Mouse (Mus musculus): ENCODE results near the gene Gbp5. TPM values are rescaled to one million over a fixed set of nuclear protein-coding genes. Genes with fewer than 3 reads are reported as not detected.
"Not testable (repeated sequence)": the region's sequence is repeated elsewhere in the genome, so short reads cannot be mapped to it uniquely, and the experiment has no call there.

Gene Gbp5
- total RNA-seq, 2 experiments from 2014 or later: 0.85 TPM; not detected in 1

DNA sequence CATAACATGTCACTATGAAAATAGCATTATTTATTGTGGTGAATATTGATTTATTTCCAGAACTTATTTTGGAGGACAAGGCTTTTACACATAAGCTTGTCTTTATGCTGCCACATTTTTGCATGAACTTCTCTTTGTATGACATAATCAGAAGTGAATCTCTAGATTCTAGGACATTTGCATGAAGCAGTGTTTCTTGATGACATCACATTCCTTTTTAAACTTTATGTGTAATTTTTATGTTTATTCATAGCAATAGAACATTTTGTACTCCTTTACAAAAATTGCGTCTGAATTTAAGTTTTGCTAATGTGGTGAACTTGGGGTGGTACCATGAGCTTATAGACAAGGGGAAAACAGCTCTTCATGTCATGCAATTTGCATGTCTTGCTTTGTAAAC, 41.9 kb downstream of the Gbp5 start:
- no peak for ATAC-seq (replicated peaks; ENCODE audit: low FRiP score, poor library complexity, severe bottlenecking)

DNA sequence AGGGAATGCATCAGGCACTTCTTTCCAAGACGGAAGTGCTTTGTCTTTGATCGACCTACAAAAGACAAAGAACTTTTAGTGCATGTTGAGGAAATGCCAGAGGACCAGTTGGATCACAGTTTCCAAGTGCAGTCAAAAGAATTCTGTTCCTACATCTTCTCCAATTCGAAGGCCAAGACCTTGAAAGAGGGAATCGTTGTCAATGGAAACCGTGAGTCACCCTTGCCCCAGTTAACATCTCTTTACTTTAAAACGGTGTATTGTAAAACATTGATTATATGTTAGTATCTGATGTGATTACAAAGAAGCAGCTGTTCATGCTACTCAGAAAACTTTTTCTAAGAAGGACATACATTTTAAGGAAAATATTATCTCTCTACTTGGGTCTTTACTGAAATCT, 47.6 kb downstream of the Gbp5 start:
- ATAC-seq (replicated peaks; ENCODE audit: low FRiP score, poor library complexity, severe bottlenecking): no peak

DNA sequence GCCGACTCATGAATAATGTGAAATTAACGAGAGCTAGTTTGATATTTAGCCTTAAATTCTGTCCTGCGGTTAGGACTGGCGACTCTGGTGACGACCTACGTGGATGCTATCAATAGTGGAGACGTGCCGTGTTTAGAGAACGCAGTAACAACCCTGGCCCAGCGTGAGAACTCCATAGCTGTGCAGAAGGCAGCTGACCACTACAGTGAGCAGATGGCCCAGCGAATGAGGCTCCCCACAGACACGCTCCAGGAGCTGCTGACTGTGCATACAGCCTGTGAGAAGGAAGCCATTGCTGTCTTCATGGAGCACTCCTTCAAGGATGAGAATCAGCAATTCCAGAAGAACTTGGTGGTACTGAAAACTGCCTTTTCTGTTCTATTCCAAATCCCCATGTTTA, 49.0 kb downstream of the Gbp5 start:
- not testable (repeated sequence) for ATAC-seq (replicated peaks; ENCODE audit: low FRiP score, poor library complexity, severe bottlenecking)

DNA sequence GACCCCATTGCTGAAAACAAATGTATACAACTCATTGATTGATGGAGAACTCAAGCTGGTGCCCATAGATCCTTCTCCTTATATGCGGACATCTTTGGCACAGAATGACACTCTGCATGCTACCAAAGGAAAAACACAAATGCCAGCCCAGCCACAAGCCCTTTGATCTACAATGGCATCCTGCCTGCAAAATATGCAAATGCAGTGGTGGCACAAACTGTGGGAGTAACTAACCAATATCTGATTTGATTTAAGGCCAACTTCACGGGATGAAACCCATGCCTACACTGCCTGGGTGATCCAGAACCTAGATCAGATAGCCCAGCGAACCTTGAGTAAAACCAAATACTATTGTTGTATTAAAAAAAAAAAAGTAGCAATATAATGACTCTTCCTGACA, 52.9 kb downstream of the Gbp5 start:
- no peak for ATAC-seq (replicated peaks; ENCODE audit: low FRiP score, poor library complexity, severe bottlenecking)

DNA sequence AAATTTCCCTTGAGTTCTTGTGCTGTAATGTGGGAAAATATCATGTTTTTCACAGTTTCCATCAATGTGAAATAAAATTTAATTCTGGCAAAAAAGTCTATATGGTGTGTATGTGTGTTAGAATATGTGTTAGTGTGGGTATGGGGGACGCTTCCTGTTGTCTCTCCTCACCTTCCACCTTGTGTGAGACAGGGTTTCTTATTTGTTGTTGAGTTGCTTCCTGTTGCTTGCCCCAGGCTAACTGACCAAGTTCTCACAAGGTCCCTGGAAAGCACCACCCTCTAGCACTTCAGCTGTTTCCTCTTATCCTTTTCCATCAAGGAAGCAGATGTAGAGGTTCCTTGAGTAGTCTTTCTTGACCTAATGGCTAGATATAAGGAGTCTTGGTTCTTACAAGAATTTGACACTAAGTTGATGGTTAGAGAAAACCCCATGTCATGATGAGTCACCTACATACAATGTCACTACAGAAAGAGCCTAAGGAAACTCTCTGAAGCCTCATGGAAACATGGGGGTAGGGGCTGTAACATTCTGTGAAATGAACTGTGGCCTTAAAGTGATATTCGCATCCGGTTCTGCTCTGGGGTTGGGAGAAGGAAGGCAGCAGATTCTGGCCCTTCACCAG, 56.4 kb downstream of the Gbp5 start:
- ATAC-seq (replicated peaks; ENCODE audit: low FRiP score, poor library complexity, severe bottlenecking): no peak

DNA sequence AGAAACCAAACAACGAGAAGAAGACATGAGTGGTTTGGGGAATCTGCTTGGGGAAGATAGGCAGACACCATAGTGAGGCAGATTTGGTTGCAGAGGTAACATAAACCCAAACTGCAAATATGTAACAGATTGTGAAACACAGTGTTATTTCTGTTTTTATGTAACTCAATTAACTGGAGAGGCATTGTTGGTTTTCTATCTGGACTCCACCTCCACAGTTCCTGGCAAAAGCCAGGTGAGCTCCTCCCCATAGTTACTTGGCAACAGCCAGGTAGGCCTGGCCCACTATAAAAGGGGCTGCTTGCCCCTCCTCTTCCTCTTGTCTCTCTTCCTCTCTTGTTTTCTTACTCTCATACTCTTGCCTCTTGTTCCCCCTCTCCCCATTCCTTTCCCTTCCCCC, 60.8 kb downstream of the Gbp5 start:
- ATAC-seq (replicated peaks; ENCODE audit: low FRiP score, poor library complexity, severe bottlenecking): no peak

DNA sequence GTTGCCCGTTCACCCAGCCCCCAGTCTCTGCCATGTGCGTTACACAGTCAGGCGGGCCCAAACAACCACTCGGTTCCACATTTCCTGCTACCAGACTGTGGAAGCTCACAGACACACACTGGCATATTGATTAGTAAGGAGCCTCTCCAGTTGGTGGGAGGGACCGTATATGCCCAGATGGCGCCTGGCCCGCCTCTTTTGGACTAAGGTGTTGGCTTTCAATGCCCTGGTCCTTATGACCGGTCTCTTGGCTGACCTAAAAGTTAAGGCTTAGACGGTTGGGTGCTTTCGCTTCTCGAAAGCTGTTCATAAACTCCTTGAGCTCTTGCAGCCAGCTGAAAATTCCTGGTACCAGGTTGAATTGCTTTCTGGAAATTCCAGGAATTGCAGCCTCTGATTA, 61.8 kb downstream of the Gbp5 start:
- ATAC-seq (replicated peaks; ENCODE audit: low FRiP score, poor library complexity, severe bottlenecking): no peak

DNA sequence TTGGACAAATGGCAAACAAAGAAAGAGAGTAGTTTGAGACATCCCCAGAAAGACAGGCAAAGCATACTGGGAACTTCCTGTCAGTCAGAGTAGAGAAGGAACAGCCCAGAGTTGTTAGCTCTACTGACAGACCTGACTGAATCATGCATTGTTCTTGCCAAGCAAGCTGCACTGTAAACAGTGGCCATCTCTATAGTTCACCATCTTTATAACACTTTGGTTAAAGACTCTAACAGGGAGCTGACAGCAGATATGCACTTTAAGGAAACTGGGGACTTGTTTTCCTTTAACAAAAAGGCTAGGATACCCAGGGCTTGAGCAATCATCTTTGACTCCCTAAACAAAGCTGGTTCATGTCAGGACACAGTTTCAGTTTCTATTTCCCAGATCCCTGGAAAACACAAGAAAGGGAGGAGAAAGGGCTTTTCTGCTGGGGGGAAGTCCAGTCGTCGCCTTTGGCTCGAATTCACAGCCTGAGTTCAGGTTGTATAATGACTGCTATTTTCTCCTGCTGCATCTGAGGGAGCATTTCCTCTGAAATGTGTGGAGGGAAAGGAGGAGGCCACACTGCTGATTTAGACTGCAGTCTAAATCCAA, 66.0 kb downstream of the Gbp5 start, which contains the start of gene Gbp3:
Gene Gbp3, plus strand, starts transcription at position 395 of the 597 bp plus-strand sequence.
- no peak for ATAC-seq (replicated peaks; ENCODE audit: low FRiP score, poor library complexity, severe bottlenecking)

DNA sequence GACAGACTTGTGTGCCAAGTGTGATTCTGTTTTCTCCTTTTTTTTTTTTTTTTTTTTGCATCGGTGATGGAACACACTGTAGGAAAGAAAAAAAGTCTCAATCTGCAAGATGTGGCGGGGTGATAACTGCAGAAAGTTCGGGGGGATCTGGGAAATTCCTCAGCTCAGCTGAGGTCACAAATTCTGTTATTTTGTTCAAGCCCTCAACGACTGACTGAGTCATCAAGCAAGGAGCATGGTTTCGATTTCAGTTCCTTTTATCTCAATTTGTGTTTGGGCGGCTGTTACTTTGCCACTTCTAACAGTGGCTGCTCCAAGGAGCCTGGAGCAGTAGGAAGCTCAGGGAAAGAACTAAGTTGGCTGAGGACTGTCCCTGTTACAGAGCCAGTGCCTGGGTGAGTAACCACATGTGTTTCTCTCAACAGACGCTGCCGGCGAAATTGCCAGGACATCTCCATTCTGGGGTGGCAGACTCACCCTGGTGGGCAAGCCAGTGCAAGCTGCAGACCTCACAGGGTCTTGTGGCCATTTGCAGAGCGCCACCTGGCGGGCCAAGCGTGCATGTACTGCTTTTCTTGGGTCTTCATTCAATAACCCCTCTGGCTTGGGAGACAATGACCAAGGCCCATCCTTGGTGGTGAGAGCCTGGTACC, 66.6 kb downstream of the Gbp5 start:
- peak; percentile 92 for ATAC-seq (replicated peaks; ENCODE audit: low FRiP score, poor library complexity, severe bottlenecking)

DNA sequence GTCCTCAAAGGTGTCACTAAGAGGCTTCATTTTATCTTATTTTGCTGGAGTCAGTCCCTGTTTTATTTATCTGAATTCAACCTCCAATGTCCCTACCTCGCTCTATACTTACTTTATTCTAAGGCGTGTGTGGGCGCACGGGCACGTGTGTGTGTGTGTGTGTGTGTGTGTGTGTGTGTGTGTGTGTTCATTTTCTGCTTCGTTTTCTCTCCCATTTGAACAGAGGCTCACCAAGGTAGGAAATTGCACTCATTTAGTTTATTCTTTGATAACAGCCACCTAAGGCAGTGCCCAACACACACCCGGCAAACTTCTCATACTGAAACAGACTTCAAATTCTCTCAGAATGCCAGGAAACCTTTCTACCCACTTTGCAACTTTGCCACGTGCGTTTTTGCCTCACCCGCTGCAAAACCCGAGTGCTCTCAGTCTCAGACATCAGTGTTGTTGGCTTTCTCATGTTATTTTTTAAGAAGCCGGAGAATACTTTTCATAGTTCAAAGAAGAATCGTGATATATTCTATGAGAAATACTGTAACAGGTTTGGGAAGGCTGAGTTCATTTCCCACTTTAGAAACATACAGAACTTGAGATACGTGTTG, 67.4 kb downstream of the Gbp5 start:
- 0 out of 2 replicates have a peak, but pooled peaks have one; percentile 25 for ATAC-seq (replicated peaks; ENCODE audit: low FRiP score, poor library complexity, severe bottlenecking)

DNA sequence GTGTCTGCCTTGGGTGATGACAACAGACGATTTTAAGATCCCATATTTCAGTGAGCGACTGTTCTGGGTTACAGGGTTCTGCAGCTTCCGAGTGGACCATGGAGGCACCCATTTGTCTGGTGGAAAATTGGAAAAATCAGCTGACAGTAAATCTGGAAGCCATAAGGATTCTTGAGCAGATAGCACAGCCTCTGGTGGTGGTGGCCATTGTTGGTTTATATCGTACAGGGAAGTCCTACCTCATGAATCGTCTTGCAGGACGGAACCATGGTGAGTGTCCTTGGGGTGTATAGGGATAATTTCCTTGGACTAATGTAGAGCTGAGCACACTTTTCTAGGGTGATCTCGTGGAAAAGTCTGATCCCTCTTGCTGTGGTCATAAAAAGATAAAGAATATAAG, 67.9 kb downstream of the Gbp5 start:
- ATAC-seq (replicated peaks; ENCODE audit: low FRiP score, poor library complexity, severe bottlenecking): no peak

DNA sequence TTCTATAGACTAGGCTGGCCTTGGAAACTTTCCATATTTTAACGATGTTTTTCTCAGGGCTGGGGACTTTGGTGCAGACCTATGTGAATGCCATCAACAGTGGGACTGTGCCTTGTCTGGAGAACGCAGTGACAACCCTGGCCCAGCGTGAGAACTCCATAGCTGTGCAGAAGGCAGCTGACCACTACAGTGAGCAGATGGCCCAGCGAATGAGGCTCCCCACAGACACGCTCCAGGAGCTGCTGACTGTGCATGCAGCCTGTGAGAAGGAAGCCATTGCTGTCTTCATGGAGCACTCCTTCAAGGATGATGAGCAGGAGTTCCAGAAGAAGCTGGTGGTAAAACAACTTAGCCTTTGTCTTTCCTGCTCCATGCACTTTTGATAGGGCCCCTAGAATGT, 73.7 kb downstream of the Gbp5 start:
- ATAC-seq (replicated peaks; ENCODE audit: low FRiP score, poor library complexity, severe bottlenecking): not testable (repeated sequence)

DNA sequence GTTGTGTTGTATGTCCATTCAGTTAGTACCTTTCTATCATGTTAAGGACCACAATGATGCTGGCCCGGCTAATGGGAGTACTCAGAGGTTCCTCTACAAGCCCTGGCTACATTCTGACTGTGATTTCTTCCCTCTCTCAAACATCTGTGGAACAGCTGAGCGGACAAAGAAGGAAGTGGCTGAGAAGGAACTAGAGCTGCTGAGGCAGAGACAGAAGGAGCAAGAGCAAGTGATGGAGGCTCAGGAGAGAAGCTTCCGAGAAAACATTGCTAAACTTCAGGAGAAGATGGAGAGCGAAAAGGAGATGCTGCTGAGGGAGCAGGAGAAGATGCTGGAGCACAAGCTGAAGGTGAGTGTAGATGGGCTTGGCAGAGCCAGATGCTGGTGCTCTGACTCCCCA, 77.0 kb downstream of the Gbp5 start:
- no peak for ATAC-seq (replicated peaks; ENCODE audit: low FRiP score, poor library complexity, severe bottlenecking)

Other genes with a start within 250 kb of the Gbp5 start
- gene Pdlim5, start 98.3 kb upstream of the Gbp5 start, total RNA-seq (2015; ENCODE audit: low replicate concordance): 6.5 and 14.2 TPM in 2 replicates
- 4.4 and 5.7 TPM in 2 replicates for gene Pdlim5, start 98.3 kb upstream of the Gbp5 start, total RNA-seq (2017; ENCODE audit: low replicate concordance)
- 12.1 and 18.2 TPM in 2 replicates for gene Gbp7, start 36.4 kb downstream of the Gbp5 start, total RNA-seq (2015; ENCODE audit: low replicate concordance)
- gene Gbp7, start 36.4 kb downstream of the Gbp5 start, total RNA-seq (2017; ENCODE audit: low replicate concordance): 10.6 and 13.0 TPM in 2 replicates
- gene Gbp3, start 66.0 kb downstream of the Gbp5 start, total RNA-seq (2015; ENCODE audit: low replicate concordance): 0.42 and 6.0 TPM in 2 replicates
- gene Gbp3, start 66.0 kb downstream of the Gbp5 start, total RNA-seq (2017; ENCODE audit: low replicate concordance): 2.2 and 10.2 TPM in 2 replicates
- not detected in 2 replicates for gene Gbp2b, start 100.9 kb downstream of the Gbp5 start, total RNA-seq (2015; ENCODE audit: low replicate concordance)
- gene Gbp2b, start 100.9 kb downstream of the Gbp5 start, total RNA-seq (2017; ENCODE audit: low replicate concordance): 0.60 TPM in 1 of 2 replicates, not detected in the other
- 2.7 and 3.1 TPM in 2 replicates for gene Gbp2, start 126.6 kb downstream of the Gbp5 start, total RNA-seq (2015; ENCODE audit: low replicate concordance)
- 2.2 and 4.3 TPM in 2 replicates for gene Gbp2, start 126.6 kb downstream of the Gbp5 start, total RNA-seq (2017; ENCODE audit: low replicate concordance)
- 0.19 and 9.4 TPM in 2 replicates for gene Kyat3, start 207.1 kb downstream of the Gbp5 start, total RNA-seq (2015; ENCODE audit: low replicate concordance)
- 0.51 and 2.5 TPM in 2 replicates for gene Kyat3, start 207.1 kb downstream of the Gbp5 start, total RNA-seq (2017; ENCODE audit: low replicate concordance)